Mouse (Mus musculus): ENCODE results near the gene Tsfm. TPM values are rescaled to one million over a fixed set of nuclear protein-coding genes. Genes with fewer than 3 reads are reported as not detected.

Tsfm gene
- polyA plus RNA-seq, 1 experiment from 2014 or later = 78.7 TPM

DNA sequence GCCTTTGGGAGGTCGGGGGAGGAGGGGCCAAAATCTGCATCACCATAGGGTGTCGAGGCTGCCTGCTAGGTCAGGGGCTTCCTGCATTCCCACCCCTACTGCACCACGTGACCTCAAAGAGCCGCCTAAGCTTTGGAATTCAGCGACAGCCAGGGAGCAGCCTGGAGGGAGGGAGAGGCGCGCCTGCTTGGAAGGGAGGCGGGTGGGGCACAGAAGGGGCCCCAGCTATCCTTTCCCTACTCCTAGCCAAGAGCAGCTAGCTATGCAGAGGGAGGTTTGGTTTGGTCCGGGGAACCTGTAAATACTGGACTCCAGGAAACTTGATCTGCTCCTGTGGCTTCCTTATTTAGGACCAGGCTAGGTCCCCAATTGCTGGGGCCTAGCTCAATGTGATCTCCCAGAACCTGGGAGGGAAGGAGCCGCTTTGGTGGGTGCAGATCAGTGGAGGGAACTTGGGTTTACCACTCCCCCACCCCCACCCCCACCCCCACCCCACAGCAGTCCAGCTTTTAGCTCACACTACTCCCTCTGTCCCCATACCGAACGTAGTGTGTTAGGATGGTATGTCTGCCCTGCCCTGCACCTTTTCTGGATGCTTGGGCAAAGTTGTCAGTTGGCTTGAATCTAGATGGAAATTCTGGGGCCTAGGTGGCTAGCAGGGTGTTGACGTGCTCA lies 58.5 kb downstream of the Tsfm start:
- no peaks in the 10 kb centered on the region for H3K9me3 ChIP-seq (ENCODE audit: control insufficient read depth, low read length)
- peaks cover 13% of the 10 kb centered on the region for H3K27me3 ChIP-seq (ENCODE audit: control insufficient read depth, insufficient read depth, low read length)
- peaks cover 6% of the 10 kb centered on the region for H3K4me1 ChIP-seq (replicated peaks; ENCODE audit: control insufficient read depth, insufficient read depth, low read length)
- WGBS = 10% methylated on average over 13 of the region's 13 CpGs
- H3K4me3 ChIP-seq (ENCODE audit: low read depth, low read length) = peak overlapping the region; percentile 8
- H3K27ac ChIP-seq (ENCODE audit: low read depth, low read length) = no peak overlapping the region; the same call in 1 of the 2 replicates
- H3K9ac ChIP-seq (ENCODE audit: low read depth, low read length) = peak overlapping the region; percentile 15; the same call in 1 of the 2 replicates
- H3K4me2 ChIP-seq (replicated peaks; ENCODE audit: low read depth, low read length) = peak overlapping the region; percentile 15
- ATAC-seq (ENCODE audit: low FRiP score) = peak; percentile 85
- H3K36me3 ChIP-seq (ENCODE audit: control insufficient read depth, insufficient read depth, low read length) = no peaks in the 10 kb centered on the region
- DNase-seq (ENCODE audit: low spot score) = peak; percentile 68

DNA sequence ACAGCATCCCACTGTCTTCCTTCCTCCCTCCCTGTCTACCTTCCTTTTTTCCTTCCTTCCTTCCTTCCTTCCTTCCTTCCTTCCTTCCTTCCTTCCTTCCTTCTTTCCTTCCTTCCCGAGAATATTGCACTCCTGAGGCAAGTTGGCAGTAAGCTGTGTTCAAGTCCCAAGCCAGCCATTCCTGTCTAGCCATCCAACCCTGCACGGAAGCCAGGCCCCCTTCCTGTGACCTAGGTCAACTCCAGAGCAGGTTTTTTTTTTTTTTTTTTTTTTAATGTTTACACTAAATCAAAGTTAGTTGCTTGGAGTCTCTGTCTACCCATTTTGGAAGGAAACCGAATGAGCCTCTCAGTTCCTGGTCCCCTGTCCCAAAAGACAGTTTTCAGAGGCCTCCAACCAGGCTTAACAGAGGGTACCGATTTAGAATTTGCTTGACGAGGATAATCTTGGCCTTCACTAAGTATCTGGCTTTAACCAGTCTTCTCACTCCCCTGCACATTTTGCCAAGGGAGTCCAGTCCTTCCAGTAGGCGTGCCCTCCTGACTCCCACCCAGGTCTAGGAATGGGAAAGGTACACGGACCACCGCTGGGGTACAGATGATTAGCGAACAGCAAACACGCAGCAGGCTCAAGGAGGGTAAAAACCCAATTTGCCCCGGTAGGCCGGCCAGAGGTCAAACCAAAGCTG lies 59.1 kb downstream of the Tsfm start:
- Histone ChIP-seq H3K4me3 (ENCODE audit: low read depth, low read length) (peak overlapping the region; percentile 8), H3K9ac (ENCODE audit: low read depth, low read length) (no peak overlapping the region), H3K27ac (ENCODE audit: low read depth, low read length) (no peak overlapping the region; the same call in 1 of the 2 replicates), H3K27me3 (ENCODE audit: control insufficient read depth, insufficient read depth, low read length) (peaks cover 13% of the 10 kb centered on the region), H3K9me3 (ENCODE audit: control insufficient read depth, low read length) (no peaks in the 10 kb centered on the region), H3K36me3 (ENCODE audit: control insufficient read depth, insufficient read depth, low read length) (no peaks in the 10 kb centered on the region), H3K4me2 (replicated peaks; ENCODE audit: low read depth, low read length) (peak overlapping the region; percentile 15), H3K4me1 (replicated peaks; ENCODE audit: control insufficient read depth, insufficient read depth, low read length) (peaks cover 6% of the 10 kb centered on the region)
- DNase-seq (ENCODE audit: low spot score) = no peak
- WGBS = 7% methylated on average over 12 of the region's 12 CpGs
- ATAC-seq (ENCODE audit: low FRiP score) = no peak

DNA sequence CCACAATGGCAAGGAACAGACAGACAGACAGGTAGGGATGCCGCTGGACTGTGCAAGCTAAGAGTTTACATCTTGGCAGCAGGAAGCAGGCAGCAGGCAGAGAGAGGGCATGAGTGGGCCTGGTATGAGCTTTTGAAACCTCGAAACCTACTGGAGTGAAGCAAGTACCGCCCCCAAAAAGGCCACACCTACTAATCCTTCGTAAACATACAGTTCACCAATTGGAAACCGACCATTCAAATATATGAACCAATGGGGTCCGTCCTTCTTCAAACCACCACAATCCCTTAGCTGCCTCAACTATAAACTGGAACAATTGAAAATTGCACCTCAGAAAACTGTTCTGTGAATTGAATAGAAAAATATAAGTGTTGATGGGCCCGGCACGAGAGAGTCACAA lies 66.8 kb downstream of the Tsfm start:
- no peak overlapping the region for H3K4me3 ChIP-seq (ENCODE audit: low read depth, low read length)
- no peak overlapping the region for H3K9ac ChIP-seq (ENCODE audit: low read depth, low read length)
- no peaks in the 10 kb centered on the region; the same call in 1 of the 2 replicates for H3K4me1 ChIP-seq (replicated peaks; ENCODE audit: control insufficient read depth, insufficient read depth, low read length)
- 85% methylated on average over 8 of the region's 8 CpGs for WGBS
- H3K4me2 ChIP-seq (replicated peaks; ENCODE audit: low read depth, low read length) = no peak overlapping the region
- ATAC-seq (ENCODE audit: low FRiP score) = no peak
- H3K36me3 ChIP-seq (ENCODE audit: control insufficient read depth, insufficient read depth, low read length) = no peaks in the 10 kb centered on the region
- no peak for DNase-seq (ENCODE audit: low spot score)
- peaks cover 37% of the 10 kb centered on the region for H3K27me3 ChIP-seq (ENCODE audit: control insufficient read depth, insufficient read depth, low read length)
- H3K9me3 ChIP-seq (ENCODE audit: control insufficient read depth, low read length) = no peaks in the 10 kb centered on the region
- H3K27ac ChIP-seq (ENCODE audit: low read depth, low read length) = no peak overlapping the region

DNA sequence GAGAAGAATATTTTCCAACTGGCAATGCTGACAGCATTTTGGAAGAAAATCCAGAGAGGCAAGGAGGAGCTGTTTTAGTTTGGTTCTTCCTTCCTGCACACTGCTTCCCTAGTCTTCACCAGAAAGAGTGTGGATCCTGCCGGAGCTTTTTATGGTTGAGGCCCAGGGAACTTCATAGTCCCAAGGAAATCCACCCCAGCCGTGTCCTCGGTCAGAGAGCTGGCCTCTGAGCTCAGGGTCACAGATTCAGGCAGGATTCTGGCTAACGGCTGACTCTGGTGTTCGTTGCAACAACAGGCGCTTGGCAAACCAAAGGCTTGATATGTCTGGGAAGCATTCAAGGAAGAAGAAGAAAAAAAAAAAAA lies 67.7 kb downstream of the Tsfm start:
- H3K9me3 ChIP-seq (ENCODE audit: control insufficient read depth, low read length) = no peaks in the 10 kb centered on the region
- H3K36me3 ChIP-seq (ENCODE audit: control insufficient read depth, insufficient read depth, low read length) = no peaks in the 10 kb centered on the region
- 56% methylated on average over 6 of the region's 6 CpGs for WGBS
- H3K9ac ChIP-seq (ENCODE audit: low read depth, low read length) = no peak overlapping the region
- H3K27ac ChIP-seq (ENCODE audit: low read depth, low read length) = no peak overlapping the region
- no peaks in the 10 kb centered on the region; the same call in 1 of the 2 replicates for H3K4me1 ChIP-seq (replicated peaks; ENCODE audit: control insufficient read depth, insufficient read depth, low read length)
- no peak overlapping the region for H3K4me2 ChIP-seq (replicated peaks; ENCODE audit: low read depth, low read length)
- no peak overlapping the region for H3K4me3 ChIP-seq (ENCODE audit: low read depth, low read length)
- H3K27me3 ChIP-seq (ENCODE audit: control insufficient read depth, insufficient read depth, low read length) = peaks cover 41% of the 10 kb centered on the region
- DNase-seq (ENCODE audit: low spot score) = no peak
- no peak for ATAC-seq (ENCODE audit: low FRiP score)

DNA sequence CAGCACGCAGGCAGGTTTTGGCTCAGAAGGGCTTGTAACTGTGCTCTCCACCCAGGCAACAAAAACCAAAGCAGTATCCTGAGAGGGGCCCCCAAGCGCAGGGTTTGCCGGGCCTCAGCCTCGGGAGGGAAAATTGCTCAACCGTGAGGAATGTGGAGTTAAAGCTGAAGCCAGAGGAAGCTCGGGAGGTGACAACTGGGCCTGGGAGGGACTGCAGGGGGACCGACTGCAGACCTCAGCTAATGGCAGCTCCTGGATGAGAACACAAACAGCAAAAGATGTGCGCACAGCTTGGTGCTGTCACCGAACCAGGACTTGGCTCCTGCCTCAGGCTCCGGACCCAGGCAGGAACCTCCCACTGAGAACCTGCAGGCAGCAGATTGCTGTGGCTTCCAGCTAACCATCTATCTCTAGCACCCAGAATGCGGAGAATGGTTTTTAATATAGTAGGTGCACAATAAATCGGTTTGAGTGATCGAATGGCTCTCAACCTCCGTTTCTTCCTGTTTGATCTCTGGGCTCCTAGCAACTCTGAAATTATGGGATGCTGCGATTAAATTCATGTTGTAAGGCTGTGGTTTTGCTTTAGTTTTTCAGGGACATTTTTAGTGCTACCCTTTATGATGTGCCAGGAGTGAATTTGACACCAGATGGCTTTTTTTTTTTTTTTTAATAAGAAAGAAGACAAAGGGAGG lies 68.2 kb downstream of the Tsfm start:
- Histone ChIP-seq H3K27me3 (ENCODE audit: control insufficient read depth, insufficient read depth, low read length) (peaks cover 40% of the 10 kb centered on the region), H3K9me3 (ENCODE audit: control insufficient read depth, low read length) (no peaks in the 10 kb centered on the region), H3K9ac (ENCODE audit: low read depth, low read length) (no peak overlapping the region), H3K27ac (ENCODE audit: low read depth, low read length) (no peak overlapping the region), H3K4me1 (replicated peaks; ENCODE audit: control insufficient read depth, insufficient read depth, low read length) (peaks cover 2% of the 10 kb centered on the region), H3K4me3 (ENCODE audit: low read depth, low read length) (no peak overlapping the region), H3K4me2 (replicated peaks; ENCODE audit: low read depth, low read length) (no peak overlapping the region), H3K36me3 (ENCODE audit: control insufficient read depth, insufficient read depth, low read length) (no peaks in the 10 kb centered on the region)
- 26% methylated on average over 15 of the region's 15 CpGs for WGBS
- peak; percentile 45 for DNase-seq (ENCODE audit: low spot score)
- no peak for ATAC-seq (ENCODE audit: low FRiP score)

DNA sequence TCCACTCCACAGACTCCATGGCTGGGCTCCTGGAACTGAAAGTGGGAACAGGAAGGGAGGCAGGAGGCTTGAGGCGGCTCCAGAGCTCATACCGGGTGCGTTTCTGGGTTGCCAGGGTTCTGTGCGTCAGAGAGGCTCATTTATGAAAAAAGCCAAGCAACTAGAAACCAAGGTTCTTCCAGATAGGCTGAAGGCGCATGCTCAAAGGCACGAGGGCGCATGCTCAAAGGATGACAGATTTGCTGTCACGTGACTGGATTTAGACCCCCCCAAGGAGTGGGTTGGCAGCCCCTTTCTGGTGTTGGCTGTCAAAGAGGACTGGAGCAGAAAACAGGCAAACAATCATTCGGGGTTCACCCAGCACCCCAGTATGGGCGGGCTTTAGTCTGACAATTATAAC lies 68.9 kb downstream of the Tsfm start:
- Histone ChIP-seq H3K9me3 (ENCODE audit: control insufficient read depth, low read length) (no peaks in the 10 kb centered on the region), H3K4me3 (ENCODE audit: low read depth, low read length) (no peak overlapping the region), H3K9ac (ENCODE audit: low read depth, low read length) (no peak overlapping the region), H3K4me1 (replicated peaks; ENCODE audit: control insufficient read depth, insufficient read depth, low read length) (peaks cover 2% of the 10 kb centered on the region), H3K27me3 (ENCODE audit: control insufficient read depth, insufficient read depth, low read length) (peaks cover 43% of the 10 kb centered on the region), H3K27ac (ENCODE audit: low read depth, low read length) (no peak overlapping the region), H3K4me2 (replicated peaks; ENCODE audit: low read depth, low read length) (no peak overlapping the region), H3K36me3 (ENCODE audit: control insufficient read depth, insufficient read depth, low read length) (no peaks in the 10 kb centered on the region)
- 65% methylated on average over 10 of the region's 10 CpGs for WGBS
- DNase-seq (ENCODE audit: low spot score) (no peak), ATAC-seq (ENCODE audit: low FRiP score) (no peak)

MicroRNAs encoded within 50 kb of the gene (microRNA counts, 519-probe panel; counts per million panel counts)
- microRNA mmu-miR-26a (3,754 counts per million, percentile 31 among the panel's probes with 10 or more counts), microRNA mmu-miR-546 (not detected)

Other genes with a start within 250 kb of the Tsfm start
- 14.3 TPM in 2 replicates for gene Atp23, start 129.5 kb downstream of the Tsfm start, polyA plus RNA-seq (2014; fragmentation: Nextera tagmentation; extraction: Ambion mirVana)
- gene Ctdsp2, start 52.1 kb downstream of the Tsfm start, polyA plus RNA-seq (2014; fragmentation: Nextera tagmentation; extraction: Ambion mirVana) = 38.7 and 40.3 TPM in 2 replicates
- gene Avil, start 30.1 kb downstream of the Tsfm start, polyA plus RNA-seq (2014; fragmentation: Nextera tagmentation; extraction: Ambion mirVana) = 0.29 and 1.7 TPM in 2 replicates
- 32.4 and 36.7 TPM in 2 replicates for gene Mettl1, start 10.6 kb upstream of the Tsfm start, polyA plus RNA-seq (2014; fragmentation: Nextera tagmentation; extraction: Ambion mirVana)
- gene Eef1akmt3, start 10.7 kb upstream of the Tsfm start, polyA plus RNA-seq (2014; fragmentation: Nextera tagmentation; extraction: Ambion mirVana) = 0.08 and 0.15 TPM in 2 replicates
- 0.11 and 0.20 TPM in 2 replicates for gene Cyp27b1, start 17.4 kb upstream of the Tsfm start, polyA plus RNA-seq (2014; fragmentation: Nextera tagmentation; extraction: Ambion mirVana)
- gene March9, start 29.3 kb upstream of the Tsfm start, polyA plus RNA-seq (2014; fragmentation: Nextera tagmentation; extraction: Ambion mirVana) = 3.6 and 4.2 TPM in 2 replicates
- 2,639 and 2,665 TPM in 2 replicates for gene Cdk4, start 32.7 kb upstream of the Tsfm start, polyA plus RNA-seq (2014; fragmentation: Nextera tagmentation; extraction: Ambion mirVana)
- 111 and 140 TPM in 2 replicates for gene Tspan31, start 39.4 kb upstream of the Tsfm start, polyA plus RNA-seq (2014; fragmentation: Nextera tagmentation; extraction: Ambion mirVana)
- gene Agap2, start 44.4 kb upstream of the Tsfm start, polyA plus RNA-seq (2014; fragmentation: Nextera tagmentation; extraction: Ambion mirVana) = 0.68 and 1.2 TPM in 2 replicates
- 40.3 and 46.6 TPM in 2 replicates for gene Os9, start 90.3 kb upstream of the Tsfm start, polyA plus RNA-seq (2014; fragmentation: Nextera tagmentation; extraction: Ambion mirVana)
- 10.4 and 12.4 TPM in 2 replicates for gene B4galnt1, start 134.4 kb upstream of the Tsfm start, polyA plus RNA-seq (2014; fragmentation: Nextera tagmentation; extraction: Ambion mirVana)
- gene Slc26a10, start 149.8 kb upstream of the Tsfm start, polyA plus RNA-seq (2014; fragmentation: Nextera tagmentation; extraction: Ambion mirVana) = 0.73 and 0.96 TPM in 2 replicates
- 30.1 and 32.0 TPM in 2 replicates for gene Arhgef25, start 159.2 kb upstream of the Tsfm start, polyA plus RNA-seq (2014; fragmentation: Nextera tagmentation; extraction: Ambion mirVana)
- gene Dtx3, start 164.9 kb upstream of the Tsfm start, polyA plus RNA-seq (2014; fragmentation: Nextera tagmentation; extraction: Ambion mirVana) = 143 and 158 TPM in 2 replicates
- 11.8 and 12.9 TPM in 2 replicates for gene Pip4k2c, start 180.7 kb upstream of the Tsfm start, polyA plus RNA-seq (2014; fragmentation: Nextera tagmentation; extraction: Ambion mirVana)
- 41.4 and 42.2 TPM in 2 replicates for gene Kif5a, start 232.5 kb upstream of the Tsfm start, polyA plus RNA-seq (2014; fragmentation: Nextera tagmentation; extraction: Ambion mirVana)
- 210 and 214 TPM in 2 replicates for gene Dctn2, start 235.5 kb upstream of the Tsfm start, polyA plus RNA-seq (2014; fragmentation: Nextera tagmentation; extraction: Ambion mirVana)

Data from hindbrain, embryonic 11.5 days (tissue).